Mouse (Mus musculus) brain, embryonic 14.5 days (tissue): ENCODE measurements around the gene Sel1l2.

Experiments
- CTCF ChIP-seq: fragments of 200-500 bp; IDR thresholded peaks from 2 replicates; pipeline ENCODE4 v1.5.1; 2012; ENCODE audit warnings: inconsistent platforms, mild to moderate bottlenecking, moderate library complexity, borderline replicate concordance; ENCODE audit not compliant: insufficient read depth, insufficient read length; ENCODE audit errors: extremely low read depth
- POLR2A ChIP-seq: fragments of 200-500 bp; IDR thresholded peaks from 2 replicates; pipeline ENCODE4 v1.6.1; 2012; ENCODE audit warnings: mild to moderate bottlenecking, inconsistent platforms, borderline replicate concordance; ENCODE audit not compliant: poor library complexity, insufficient read depth, insufficient read length, severe bottlenecking; ENCODE audit errors: extremely low read depth

GRCm38 (mm10) chr2:140293820-140294219 lies 95.7 kb downstream of the Sel1l2 start:
- no peak for TF ChIP-seq CTCF
- no peak for TF ChIP-seq POLR2A
